Mouse (Mus musculus) E14TG2a.4 (cell line): ENCODE measurements around the gene Tango6.

Experiments
- H3K27me3 ChIP-seq: 2 replicates; pipeline ENCODE4 v1.6.1; 2014; ENCODE audit warnings: low read length, control low read depth; ENCODE audit not compliant: insufficient read depth
- H3K36me3 ChIP-seq: 2 replicates; pipeline ENCODE4 v1.6.1; 2014; ENCODE audit warnings: low read length, control low read depth; ENCODE audit not compliant: insufficient read depth
- H3K4me1 ChIP-seq: replicated peaks from 2 replicates; pipeline ENCODE4 v1.6.1; 2014; ENCODE audit warnings: low read depth, low read length, control low read depth
- H3K4me3 ChIP-seq: replicated peaks from 2 replicates; pipeline ENCODE4 v1.5.1; 2014; ENCODE audit warnings: mild to moderate bottlenecking, low read length
- H3K9me3 ChIP-seq: 2 replicates; pipeline ENCODE4 v1.6.1; 2014; ENCODE audit warnings: low read length, control low read depth
- CTCF ChIP-seq: conservative IDR thresholded peaks from 2 replicates; pipeline ENCODE4 v1.5.1; 2014; ENCODE audit warnings: low read length
- NANOG ChIP-seq: IDR thresholded peaks from 2 replicates; pipeline ENCODE4 v1.6.1; 2014; ENCODE audit warnings: borderline replicate concordance, low read length, mixed read lengths
- POU5F1 ChIP-seq: IDR thresholded peaks from 2 replicates; pipeline ENCODE4 v1.6.1; 2014; ENCODE audit warnings: low read length, borderline replicate concordance

The Tango6 gene

GRCm38 (mm10) chr8:106643100-106643499, 39.8 kb upstream of the Tango6 start:
- H3K36me3 ChIP-seq: peaks cover 38% of the 10 kb centered on the region
- H3K27me3 ChIP-seq: no peaks in the 10 kb centered on the region
- no peak overlapping the region for H3K4me3 ChIP-seq
- TF ChIP-seq POU5F1: no peak
- no peak for TF ChIP-seq CTCF
- TF ChIP-seq NANOG: no peak
- peaks cover 95% of the 10 kb centered on the region for H3K4me1 ChIP-seq
- no peaks in the 10 kb centered on the region for H3K9me3 ChIP-seq

GRCm38 (mm10) chr8:106644957-106645356, 37.9 kb upstream of the Tango6 start:
- Histone ChIP-seq H3K9me3 (no peaks in the 10 kb centered on the region), H3K4me1 (peaks cover 80% of the 10 kb centered on the region), H3K27me3 (no peaks in the 10 kb centered on the region), H3K4me3 (no peak overlapping the region), H3K36me3 (peaks cover 42% of the 10 kb centered on the region)
- TF ChIP-seq NANOG: no peak
- no peak for TF ChIP-seq POU5F1
- TF ChIP-seq CTCF: peak; percentile 22

GRCm38 (mm10) chr8:106646153-106646552, 36.7 kb upstream of the Tango6 start:
- Histone ChIP-seq H3K36me3 (peaks cover 54% of the 10 kb centered on the region), H3K9me3 (no peaks in the 10 kb centered on the region), H3K4me3 (no peak overlapping the region), H3K27me3 (no peaks in the 10 kb centered on the region), H3K4me1 (peaks cover 68% of the 10 kb centered on the region)
- TF ChIP-seq CTCF (no peak), NANOG (no peak), POU5F1 (no peak)

DNA sequence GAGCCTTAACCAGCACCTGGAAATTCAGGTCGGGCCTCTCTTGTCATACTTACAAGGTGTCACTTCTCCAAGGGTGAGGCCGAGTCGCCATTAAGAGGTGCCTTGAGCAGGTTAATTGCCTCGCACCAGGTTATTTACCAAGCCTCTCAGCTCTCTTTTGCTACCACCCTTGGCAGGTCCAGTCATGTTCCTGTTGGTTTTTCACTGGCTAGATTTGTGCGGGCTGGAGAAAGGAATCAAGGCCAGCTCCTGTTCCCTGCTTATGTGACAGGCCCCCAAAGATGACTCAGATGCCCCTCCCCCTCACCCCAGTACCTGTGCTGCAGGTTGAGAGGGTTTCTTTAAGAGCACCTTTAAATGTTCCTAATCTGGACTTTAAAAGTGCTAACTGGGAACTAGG, 36.1 kb upstream of the Tango6 start:
- Histone ChIP-seq H3K9me3 (no peaks in the 10 kb centered on the region), H3K36me3 (peaks cover 55% of the 10 kb centered on the region), H3K4me3 (0 out of 2 replicates have a peak overlapping the region, but pooled peaks have one; percentile 5), H3K4me1 (peaks cover 62% of the 10 kb centered on the region), H3K27me3 (no peaks in the 10 kb centered on the region)
- TF ChIP-seq POU5F1 (no peak), NANOG (no peak), CTCF (no peak)

DNA sequence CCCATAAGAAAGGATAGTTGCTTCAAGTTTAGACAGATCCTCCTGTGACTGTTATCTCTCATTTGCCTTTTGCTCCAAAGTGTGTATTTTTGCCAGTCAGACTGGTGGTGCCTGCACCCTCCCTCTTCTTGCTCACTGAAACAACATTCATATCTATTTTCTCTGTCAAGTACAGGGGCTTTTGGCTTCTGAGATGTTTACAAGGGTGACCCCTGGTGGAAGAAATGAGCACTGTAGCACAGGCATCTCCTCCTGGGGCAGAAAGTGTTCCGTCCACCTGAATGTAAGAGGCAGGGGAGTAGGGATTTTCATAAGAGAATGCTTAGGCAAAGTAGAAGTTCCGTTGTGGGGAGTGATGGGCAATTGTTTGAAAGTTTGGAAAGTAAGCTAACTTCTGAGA, 35.5 kb upstream of the Tango6 start:
- no peak for TF ChIP-seq NANOG
- TF ChIP-seq POU5F1: no peak
- TF ChIP-seq CTCF: peak; percentile 94
- Histone ChIP-seq H3K27me3 (no peaks in the 10 kb centered on the region), H3K4me3 (no peak overlapping the region), H3K4me1 (peaks cover 56% of the 10 kb centered on the region), H3K9me3 (no peaks in the 10 kb centered on the region), H3K36me3 (peaks cover 58% of the 10 kb centered on the region)

- TF ChIP-seq POU5F1: no peak
- no peaks in the 10 kb centered on the region for H3K9me3 ChIP-seq
- H3K4me3 ChIP-seq: no peak overlapping the region
These were observed 34.4 kb upstream of the Tango6 start for GRCm38 (mm10) chr8:106648421-106648820.

DNA sequence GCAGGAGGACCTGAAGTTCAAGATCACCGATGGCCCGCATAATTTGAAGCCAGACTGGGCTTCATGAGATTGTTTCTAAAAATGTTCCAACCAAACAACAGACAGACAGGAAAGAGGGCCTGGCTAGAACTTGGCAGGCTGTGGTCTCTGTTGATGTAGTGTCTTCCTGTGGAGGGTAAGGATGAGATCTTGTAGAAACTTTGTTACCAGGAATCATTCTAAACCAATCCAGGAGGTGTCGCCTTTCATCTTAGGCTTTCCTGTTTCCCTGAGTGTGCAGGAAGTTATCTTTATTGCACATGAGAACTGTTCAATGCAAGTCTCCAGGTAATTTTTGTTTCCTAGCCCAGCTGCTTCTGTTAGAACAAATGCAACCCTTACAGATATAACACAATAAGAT, 30.9 kb upstream of the Tango6 start:
- Histone ChIP-seq H3K27me3 (no peaks in the 10 kb centered on the region), H3K36me3 (peaks cover 89% of the 10 kb centered on the region), H3K9me3 (no peaks in the 10 kb centered on the region), H3K4me3 (no peak overlapping the region), H3K4me1 (peaks cover 19% of the 10 kb centered on the region)
- TF ChIP-seq NANOG: no peak
- no peak for TF ChIP-seq POU5F1
- TF ChIP-seq CTCF: no peak

More at GRCm38 (mm10) chr8:106648421-106648820, 34.4 kb upstream of the Tango6 start:
- Histone ChIP-seq H3K4me1 (peaks cover 46% of the 10 kb centered on the region), H3K27me3 (no peaks in the 10 kb centered on the region), H3K36me3 (peaks cover 68% of the 10 kb centered on the region)

GRCm38 (mm10) chr8:106656046-106656445, 26.8 kb upstream of the Tango6 start:
- H3K27me3 ChIP-seq: no peaks in the 10 kb centered on the region
- H3K36me3 ChIP-seq: peaks cover 94% of the 10 kb centered on the region
- H3K4me3 ChIP-seq: no peak overlapping the region
- peaks cover 8% of the 10 kb centered on the region; the same call in 1 of the 2 replicates for H3K4me1 ChIP-seq
- H3K9me3 ChIP-seq: no peaks in the 10 kb centered on the region
- TF ChIP-seq NANOG (no peak), POU5F1 (no peak), CTCF (no peak)

- Histone ChIP-seq H3K9me3 (no peaks in the 10 kb centered on the region), H3K36me3 (peaks cover 35% of the 10 kb centered on the region), H3K4me1 (peaks cover 11% of the 10 kb centered on the region), H3K4me3 (no peak overlapping the region), H3K27me3 (no peaks in the 10 kb centered on the region)
- TF ChIP-seq NANOG (no peak), POU5F1 (no peak), CTCF (no peak)
These were observed 10.1 kb upstream of the Tango6 start for GRCm38 (mm10) chr8:106672786-106673185.
